Mouse (Mus musculus) stomach, embryonic 15.5 days (tissue): Measurements from ENCODE around the gene Dus4l. TPM values are rescaled to one million over a fixed set of nuclear protein-coding genes. Genes with fewer than 3 reads are reported as not detected.
"Not testable (repeated sequence)": the region's sequence is repeated elsewhere in the genome, so short reads cannot be mapped to it uniquely, and the experiment has no call there.

Experiments
- ATAC-seq: fragments of 200-750 bp; cut with Nextera tagmentation; 2 replicates; pipeline ENCODE4 v1.8.0; 2017; ENCODE audit warnings: low read depth, moderate number of reproducible peaks, moderate TSS enrichment; ENCODE audit not compliant: insufficient read depth, low FRiP score
- H3K27ac ChIP-seq: fragments of 300-500 bp; sonication (generic); 2 replicates; pipeline ENCODE4 v1.5.1; 2015; ENCODE audit warnings: mild to moderate bottlenecking, inconsistent platforms
- H3K27me3 ChIP-seq: fragments of 300-500 bp; sonication (generic); replicated peaks from 2 replicates; pipeline ENCODE4 v1.6.1; 2015; ENCODE audit warnings: inconsistent platforms
- H3K36me3 ChIP-seq: fragments of 300-500 bp; sonication (generic); 2 replicates; pipeline ENCODE4 v1.6.1; 2015; ENCODE audit warnings: inconsistent platforms
- H3K4me1 ChIP-seq: fragments of 300-500 bp; sonication (generic); 2 replicates; pipeline ENCODE4 v1.6.1; 2015; ENCODE audit warnings: inconsistent platforms
- H3K4me2 ChIP-seq: fragments of 300-500 bp; sonication (generic); 2 replicates; pipeline ENCODE4 v1.6.1; 2015; ENCODE audit warnings: mild to moderate bottlenecking, inconsistent platforms
- H3K4me3 ChIP-seq: fragments of 300-500 bp; sonication (generic); replicated peaks from 2 replicates; pipeline ENCODE4 v1.5.1; 2015; ENCODE audit warnings: inconsistent platforms
- H3K9ac ChIP-seq: fragments of 300-500 bp; sonication (generic); 2 replicates; pipeline ENCODE4 v1.6.1; 2015; ENCODE audit warnings: inconsistent platforms
- H3K9me3 ChIP-seq: fragments of 300-500 bp; sonication (generic); 2 replicates; pipeline ENCODE4 v1.6.1; 2016; ENCODE audit warnings: inconsistent platforms
- WGBS: fragments of 180-500 bp; shearing (Covaris S2); methylation state at CpG from one replicate; pipeline ENCODE4 v1.1.7; 2015; 5-methylcytosine and 5-hydroxymethylcytosine counted together
- polyA plus RNA-seq: library from polyadenylated mRNA; unstranded; fragments of >200 nt; fragmentation: Nextera tagmentation; extraction: Ambion mirVana; gene quantifications from 2 replicates; pipeline ENCODE4 v1.2.1, GENCODE M21; 2015

The Dus4l gene
- polyA plus RNA-seq, 1 experiment from 2014 or later = 12.1 TPM

DNA sequence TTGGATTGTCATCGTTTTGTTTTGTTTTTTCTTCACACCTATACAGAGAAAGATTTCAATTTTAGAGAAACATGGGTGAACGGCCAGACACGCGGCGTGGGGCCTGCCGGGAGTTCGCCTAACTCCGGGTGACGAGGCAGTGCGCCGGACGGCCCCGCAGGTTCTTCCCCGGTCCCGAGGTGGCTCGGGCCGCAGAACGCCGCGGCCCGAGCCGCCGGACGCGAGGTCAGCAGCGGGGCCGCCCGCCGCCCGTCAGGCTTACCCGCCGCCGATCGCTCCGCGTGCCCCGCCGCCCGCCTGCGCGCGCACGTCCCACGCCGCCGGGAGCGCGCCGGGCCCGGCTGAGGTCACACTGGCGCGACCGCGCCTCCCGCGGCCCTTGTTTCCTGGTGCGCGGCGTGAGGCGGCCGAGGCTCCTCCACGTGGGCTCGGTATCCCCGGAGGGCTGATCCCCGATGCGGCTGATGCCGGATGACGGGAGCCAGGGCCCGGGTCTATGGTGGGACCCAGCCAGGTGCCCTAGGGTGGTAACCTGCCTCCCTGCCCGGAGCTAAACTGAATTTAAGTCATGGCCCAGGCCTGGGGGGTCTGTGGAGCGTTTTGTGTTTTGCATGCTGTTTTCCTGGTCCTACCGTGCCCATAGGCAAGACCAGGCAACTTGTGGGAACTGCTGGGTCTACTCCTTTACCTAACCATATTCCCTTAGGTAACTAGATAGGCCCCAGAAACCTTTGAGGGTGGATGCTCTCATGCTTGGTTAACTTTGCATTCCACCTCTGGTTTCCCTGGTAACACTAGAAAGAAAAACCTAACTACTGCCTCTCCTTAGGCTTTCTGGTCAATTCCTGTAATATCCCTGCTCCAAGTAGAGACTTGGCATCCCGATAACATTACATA is 20.0 kb downstream of the Dus4l start, which contains the start of gene Bcap29:
Bcap29 (minus strand) TSS at position 316 of the 897 bp plus-strand sequence.
- Histone ChIP-seq H3K36me3 (no peaks in the 10 kb centered on the region), H3K4me2 (peak within 1 kb of the TSS; percentile 86), H3K9ac (peak within 1 kb of the TSS; percentile 77; the same call in 1 of the 2 replicates), H3K9me3 (no peaks in the 10 kb centered on the region), H3K4me3 (peak within 1 kb of the TSS; percentile 62), H3K4me1 (peaks cover 2% of the 10 kb centered on the region; the same call in 1 of the 2 replicates), H3K27me3 (no peaks in the 10 kb centered on the region), H3K27ac (peak within 1 kb of the TSS; percentile 44; the same call in 1 of the 2 replicates)
- ATAC-seq = peak; percentile 88
- 2% methylated on average over 62 of the region's 73 CpGs for WGBS

- H3K4me2 ChIP-seq = peak overlapping the region; percentile 86
- peak; percentile 36; the same call in 1 of the 2 replicates for ATAC-seq
- H3K36me3 ChIP-seq = no peaks in the 10 kb centered on the region
- peak overlapping the region; percentile 77; the same call in 1 of the 2 replicates for H3K9ac ChIP-seq
- H3K27ac ChIP-seq = no peak overlapping the region
- peaks cover 2% of the 10 kb centered on the region; the same call in 1 of the 2 replicates for H3K4me1 ChIP-seq
- WGBS = 6% methylated on average over 13 of the region's 13 CpGs
- peak overlapping the region; percentile 62 for H3K4me3 ChIP-seq
- no peaks in the 10 kb centered on the region for H3K27me3 ChIP-seq
- no peaks in the 10 kb centered on the region for H3K9me3 ChIP-seq
These were observed 20.7 kb downstream of the Dus4l start for GRCm38 (mm10) chr12:31633970-31634342.

GRCm38 (mm10) chr12:31628396-31628795 is 26.2 kb downstream of the Dus4l start:
- not testable (repeated sequence) for H3K27ac ChIP-seq, ATAC-seq, H3K9me3 ChIP-seq, H3K9ac ChIP-seq, H3K4me2 ChIP-seq, H3K36me3 ChIP-seq, H3K27me3 ChIP-seq, H3K4me1 ChIP-seq, H3K4me3 ChIP-seq
- WGBS = 93% methylated on average over 9 of the region's 9 CpGs

- Histone ChIP-seq H3K27me3 (no peaks in the 10 kb centered on the region), H3K36me3 (0 out of 2 replicates have a peak, but pooled peaks cover 5% of the 10 kb centered on the region), H3K9me3 (no peaks in the 10 kb centered on the region), H3K4me1 (no peaks in the 10 kb centered on the region), H3K4me2 (no peak overlapping the region), H3K4me3 (no peak overlapping the region), H3K27ac (no peak overlapping the region), H3K9ac (no peak overlapping the region)
- 93% methylated on average over 1 of the region's 1 CpGs for WGBS
- ATAC-seq = no peak
These were observed 29.6 kb downstream of the Dus4l start for GRCm38 (mm10) chr12:31625016-31625415.

DNA sequence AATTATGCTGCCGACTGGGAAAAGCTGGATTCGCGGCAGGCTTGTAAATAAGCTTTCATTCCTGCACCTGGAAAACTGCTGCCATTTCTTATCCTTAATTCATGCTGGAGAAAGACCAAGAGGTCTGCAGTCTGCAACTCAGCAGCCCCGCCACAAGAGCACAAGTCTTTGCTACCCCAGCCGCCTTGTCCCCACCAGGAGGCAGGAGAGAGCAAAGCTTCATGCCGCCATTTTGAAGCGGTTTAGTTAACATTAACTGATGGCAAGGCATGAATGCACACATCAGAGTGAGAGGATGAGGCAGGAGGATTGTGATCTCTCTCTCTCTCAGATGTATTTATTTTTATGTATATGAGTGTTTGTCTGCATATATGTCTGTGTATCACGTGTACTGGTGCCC is 34.5 kb downstream of the Dus4l start:
- 70% methylated on average over 8 of the region's 8 CpGs for WGBS
- Histone ChIP-seq H3K9ac (no peak overlapping the region), H3K9me3 (no peaks in the 10 kb centered on the region), H3K27me3 (no peaks in the 10 kb centered on the region), H3K36me3 (no peaks in the 10 kb centered on the region), H3K4me1 (no peaks in the 10 kb centered on the region), H3K4me2 (no peak overlapping the region), H3K27ac (0 out of 2 replicates have a peak overlapping the region, but pooled peaks have one; percentile 23), H3K4me3 (no peak overlapping the region)
- ATAC-seq = no peak

- H3K9me3 ChIP-seq = no peaks in the 10 kb centered on the region
- no peak for ATAC-seq
- no peaks in the 10 kb centered on the region for H3K4me1 ChIP-seq
- H3K36me3 ChIP-seq = no peaks in the 10 kb centered on the region
- no peak overlapping the region for H3K4me2 ChIP-seq
- H3K9ac ChIP-seq = no peak overlapping the region
- no peaks in the 10 kb centered on the region for H3K27me3 ChIP-seq
- no peak overlapping the region for H3K27ac ChIP-seq
- H3K4me3 ChIP-seq = no peak overlapping the region
- 67% methylated on average over 4 of the region's 4 CpGs for WGBS
These were observed 41.3 kb downstream of the Dus4l start for GRCm38 (mm10) chr12:31613353-31613752.

- no peaks in the 10 kb centered on the region for H3K27me3 ChIP-seq
- no peak for ATAC-seq
- no peak overlapping the region for H3K4me2 ChIP-seq
- 54% methylated on average over 3 of the region's 3 CpGs for WGBS
- H3K4me1 ChIP-seq = no peaks in the 10 kb centered on the region
- no peak overlapping the region for H3K9ac ChIP-seq
- no peaks in the 10 kb centered on the region for H3K9me3 ChIP-seq
- H3K4me3 ChIP-seq = no peak overlapping the region
- H3K36me3 ChIP-seq = no peaks in the 10 kb centered on the region
- H3K27ac ChIP-seq = no peak overlapping the region
These were observed 46.5 kb downstream of the Dus4l start for GRCm38 (mm10) chr12:31608138-31608537.

DNA sequence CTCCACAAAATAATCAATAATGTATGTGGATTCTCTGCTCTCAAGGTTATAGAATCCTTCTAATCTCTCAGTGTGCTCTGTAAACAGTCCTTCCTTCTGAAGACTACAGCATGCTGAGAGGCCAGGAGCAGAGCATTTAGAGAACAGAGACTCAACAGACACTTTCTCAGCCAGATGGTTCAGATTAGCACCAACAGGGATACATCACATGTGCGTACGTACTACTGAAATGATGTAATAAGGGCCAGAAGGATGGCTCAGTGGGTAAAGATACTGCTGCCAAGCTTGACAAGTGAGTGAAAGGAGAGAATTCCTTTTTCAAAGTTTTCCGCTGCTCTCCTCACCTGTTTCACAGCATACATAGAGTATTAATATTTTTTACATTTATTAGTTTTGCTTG is 49.7 kb downstream of the Dus4l start:
- 69% methylated on average over 3 of the region's 3 CpGs for WGBS
- Histone ChIP-seq H3K9ac (no peak overlapping the region), H3K9me3 (no peaks in the 10 kb centered on the region), H3K4me1 (no peaks in the 10 kb centered on the region), H3K4me3 (no peak overlapping the region), H3K27ac (no peak overlapping the region), H3K36me3 (no peaks in the 10 kb centered on the region), H3K4me2 (no peak overlapping the region), H3K27me3 (no peaks in the 10 kb centered on the region)
- ATAC-seq = no peak

GRCm38 (mm10) chr12:31603586-31603985 is 51.0 kb downstream of the Dus4l start:
- Histone ChIP-seq H3K4me1 (no peaks in the 10 kb centered on the region), H3K4me2 (no peak overlapping the region), H3K36me3 (no peaks in the 10 kb centered on the region), H3K27me3 (no peaks in the 10 kb centered on the region), H3K9ac (no peak overlapping the region), H3K27ac (no peak overlapping the region), H3K9me3 (no peaks in the 10 kb centered on the region), H3K4me3 (no peak overlapping the region)
- 45% methylated on average over 6 of the region's 6 CpGs for WGBS
- no peak for ATAC-seq

GRCm38 (mm10) chr12:31594296-31594695 is 60.3 kb downstream of the Dus4l start:
- no peak overlapping the region for H3K4me3 ChIP-seq
- ATAC-seq = no peak
- no peak overlapping the region for H3K4me2 ChIP-seq
- H3K4me1 ChIP-seq = no peaks in the 10 kb centered on the region
- 81% methylated on average over 3 of the region's 3 CpGs for WGBS
- H3K9me3 ChIP-seq = no peaks in the 10 kb centered on the region
- no peaks in the 10 kb centered on the region for H3K36me3 ChIP-seq
- no peak overlapping the region for H3K9ac ChIP-seq
- H3K27ac ChIP-seq = no peak overlapping the region
- H3K27me3 ChIP-seq = no peaks in the 10 kb centered on the region

GRCm38 (mm10) chr12:31592011-31592410 is 62.6 kb downstream of the Dus4l start:
- no peaks in the 10 kb centered on the region for H3K27me3 ChIP-seq
- WGBS = 30% methylated on average over 3 of the region's 3 CpGs
- no peak overlapping the region for H3K4me2 ChIP-seq
- ATAC-seq = no peak
- no peaks in the 10 kb centered on the region for H3K36me3 ChIP-seq
- H3K9me3 ChIP-seq = no peaks in the 10 kb centered on the region
- H3K27ac ChIP-seq = no peak overlapping the region
- no peak overlapping the region for H3K9ac ChIP-seq
- no peak overlapping the region for H3K4me3 ChIP-seq
- H3K4me1 ChIP-seq = no peaks in the 10 kb centered on the region
